Mouse (Mus musculus): ENCODE measurements at regions not wholly inside any gene's neighbourhood (a gene's known extent, or its start where the extent isn't known, plus 50 kb on each side); places are given as distances from the start of the nearest gene placed in this dataset.

DNA sequence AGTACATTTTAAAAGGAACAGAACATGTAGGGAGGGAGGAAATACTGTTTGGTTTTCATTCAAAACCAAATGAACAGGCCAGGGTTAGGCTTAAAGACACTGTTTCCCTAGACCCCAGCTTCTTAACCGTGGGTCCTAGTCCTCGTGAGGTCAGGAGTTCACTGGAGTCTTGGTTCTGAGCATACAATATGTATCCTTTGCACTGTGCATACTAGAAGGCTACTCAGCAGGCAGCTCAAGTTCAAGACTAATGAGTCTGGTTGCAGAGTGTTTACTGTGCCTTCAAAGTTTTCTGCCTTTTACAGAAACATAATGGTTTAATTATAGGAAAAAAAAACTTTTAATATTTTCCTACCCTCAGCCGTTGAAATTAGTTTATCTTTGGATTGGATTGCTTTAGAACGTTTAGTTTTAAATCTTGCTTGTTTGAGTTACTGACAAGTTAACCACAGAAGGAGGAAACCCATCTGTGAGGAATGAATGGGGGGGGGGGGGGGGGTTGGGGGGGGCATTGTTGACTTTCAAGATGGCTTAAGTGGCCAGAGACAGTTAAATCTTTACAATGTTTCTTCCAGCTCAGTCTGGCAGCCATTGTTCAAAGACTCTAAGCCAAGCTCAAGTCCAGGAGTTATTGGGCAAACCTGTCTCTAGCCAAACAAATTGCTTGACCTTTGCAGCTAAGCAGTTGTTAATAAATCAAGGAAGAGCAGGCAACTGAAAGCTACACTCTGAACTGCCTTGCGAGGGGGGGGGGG, 80.6 kb downstream of the Nfkbiz start:
- TF ChIP-seq CTCF (IDR thresholded peaks at IDR 0.05; ENCODE audit: low read depth, low read length) (no peak), POLR2A (IDR thresholded peaks at IDR 0.05; ENCODE audit: borderline replicate concordance, low read depth, low read length) (no peak)

All from bone marrow macrophage, adult 2 months (primary cell).